Mouse (Mus musculus) intestine, embryonic 15.5 days (tissue): ENCODE results near the gene Sptb. TPM values are rescaled to one million over a fixed set of nuclear protein-coding genes. Genes with fewer than 3 reads are reported as not detected.
A peak's percentile ranks its signal among the peaks of the same experiment; 100 is the strongest.

Experiments used
- ATAC-seq: fragments of 200-750 bp; cut with Nextera tagmentation; 2 replicates; pipeline ENCODE4 v1.8.0; 2017; ENCODE audit warnings: moderate TSS enrichment, moderate library complexity
- H3K27ac ChIP-seq: fragments of 300-500 bp; sonication (generic); 2 replicates; pipeline ENCODE4 v1.5.1; 2015; ENCODE audit warnings: mild to moderate bottlenecking, inconsistent platforms
- H3K27me3 ChIP-seq: fragments of 300-500 bp; sonication (generic); replicated peaks from 2 replicates; pipeline ENCODE4 v1.6.1; 2015; ENCODE audit warnings: inconsistent platforms
- H3K36me3 ChIP-seq: fragments of 300-500 bp; sonication (generic); 2 replicates; pipeline ENCODE4 v1.6.1; 2015; ENCODE audit warnings: inconsistent platforms
- H3K4me1 ChIP-seq: fragments of 300-500 bp; sonication (generic); replicated peaks from 2 replicates; pipeline ENCODE4 v1.6.1; 2015; ENCODE audit warnings: inconsistent platforms
- H3K4me2 ChIP-seq: fragments of 300-500 bp; sonication (generic); replicated peaks from 2 replicates; pipeline ENCODE4 v1.6.1; 2015; ENCODE audit warnings: mild to moderate bottlenecking, inconsistent platforms
- H3K4me3 ChIP-seq: fragments of 300-500 bp; sonication (generic); replicated peaks from 2 replicates; pipeline ENCODE4 v1.5.1; 2015; ENCODE audit warnings: inconsistent platforms
- H3K9ac ChIP-seq: fragments of 300-500 bp; sonication (generic); 2 replicates; pipeline ENCODE4 v1.6.1; 2015; ENCODE audit warnings: inconsistent platforms
- H3K9me3 ChIP-seq: fragments of 300-500 bp; sonication (generic); 2 replicates; pipeline ENCODE4 v1.6.1; 2016; ENCODE audit warnings: inconsistent platforms
- WGBS: fragments of 180-500 bp; shearing (Covaris S2); methylation state at CpG from one replicate; pipeline ENCODE4 v1.1.7; 2015; 5-methylcytosine and 5-hydroxymethylcytosine counted together
- polyA plus RNA-seq: library from polyadenylated mRNA; unstranded; fragments of >200 nt; fragmentation: Nextera tagmentation; extraction: Ambion mirVana; gene quantifications from 2 replicates; pipeline ENCODE4 v1.2.1, GENCODE M21; 2015

Gene Sptb
- polyA plus RNA-seq, 1 experiment from 2014 or later: 1.3 TPM

- no peaks in the 10 kb centered on the region for H3K9me3 ChIP-seq
- no peak overlapping the region for H3K27ac ChIP-seq
- no peaks in the 10 kb centered on the region for H3K27me3 ChIP-seq
- H3K4me3 ChIP-seq: no peak overlapping the region
- no peak for ATAC-seq
- H3K9ac ChIP-seq: no peak overlapping the region
- 60% methylated on average over 5 of the region's 5 CpGs for WGBS
- no peak overlapping the region for H3K4me2 ChIP-seq
- H3K4me1 ChIP-seq: no peaks in the 10 kb centered on the region
- H3K36me3 ChIP-seq: no peaks in the 10 kb centered on the region
These were observed 90.5 kb downstream of the Sptb start for GRCm38 (mm10) chr12:76619847-76620246.

- Histone ChIP-seq H3K27ac (no peak overlapping the region), H3K4me1 (no peaks in the 10 kb centered on the region), H3K36me3 (no peaks in the 10 kb centered on the region), H3K9ac (no peak overlapping the region), H3K4me3 (no peak overlapping the region), H3K4me2 (no peak overlapping the region), H3K27me3 (no peaks in the 10 kb centered on the region), H3K9me3 (no peaks in the 10 kb centered on the region)
- ATAC-seq: no peak
- WGBS: 78% methylated on average over 4 of the region's 4 CpGs
These were observed 92.2 kb downstream of the Sptb start for GRCm38 (mm10) chr12:76618175-76618574.

- H3K27me3 ChIP-seq: no peaks in the 10 kb centered on the region
- H3K4me2 ChIP-seq: no peak overlapping the region
- H3K36me3 ChIP-seq: no peaks in the 10 kb centered on the region
- no peaks in the 10 kb centered on the region for H3K4me1 ChIP-seq
- H3K4me3 ChIP-seq: no peak overlapping the region
- H3K9me3 ChIP-seq: no peaks in the 10 kb centered on the region
- no peak overlapping the region for H3K27ac ChIP-seq
- WGBS: 80% methylated on average over 4 of the region's 4 CpGs
- H3K9ac ChIP-seq: no peak overlapping the region
- ATAC-seq: no peak
These were observed 94.8 kb downstream of the Sptb start for GRCm38 (mm10) chr12:76615580-76615937.

- 58% methylated on average over 12 of the region's 12 CpGs for whole genome bisulfite sequencing
- ATAC-seq: no peak
These were observed 95.3 kb downstream of the Sptb start for GRCm38 (mm10) chr12:76614868-76615579.

GRCm38 (mm10) chr12:76612621-76613020 is 97.7 kb downstream of the Sptb start:
- no peak overlapping the region for H3K27ac ChIP-seq
- H3K27me3 ChIP-seq: no peaks in the 10 kb centered on the region
- WGBS: 74% methylated on average over 12 of the region's 12 CpGs
- H3K9ac ChIP-seq: no peak overlapping the region
- no peak for ATAC-seq
- no peaks in the 10 kb centered on the region for H3K9me3 ChIP-seq
- no peaks in the 10 kb centered on the region for H3K4me1 ChIP-seq
- no peaks in the 10 kb centered on the region for H3K36me3 ChIP-seq
- H3K4me3 ChIP-seq: no peak overlapping the region
- H3K4me2 ChIP-seq: no peak overlapping the region

More at GRCm38 (mm10) chr12:76614868-76615579, 95.3 kb downstream of the Sptb start:
- Histone ChIP-seq H3K4me3 (no peak overlapping the region), H3K9ac (no peak overlapping the region), H3K36me3 (no peaks in the 10 kb centered on the region), H3K27me3 (no peaks in the 10 kb centered on the region), H3K4me2 (no peak overlapping the region), H3K4me1 (no peaks in the 10 kb centered on the region), H3K27ac (no peak overlapping the region), H3K9me3 (no peaks in the 10 kb centered on the region)

GRCm38 (mm10) chr12:76608997-76609565 is 101.3 kb downstream of the Sptb start:
- Histone ChIP-seq H3K9ac (no peak overlapping the region), H3K4me3 (no peak overlapping the region), H3K27me3 (no peaks in the 10 kb centered on the region), H3K9me3 (no peaks in the 10 kb centered on the region), H3K27ac (no peak overlapping the region), H3K4me1 (no peaks in the 10 kb centered on the region), H3K36me3 (no peaks in the 10 kb centered on the region), H3K4me2 (no peak overlapping the region)
- ATAC-seq: no peak
- 77% methylated on average over 15 of the region's 15 CpGs for WGBS

GRCm38 (mm10) chr12:76608241-76608640 is 102.1 kb downstream of the Sptb start:
- no peak for ATAC-seq
- H3K9me3 ChIP-seq: no peaks in the 10 kb centered on the region
- WGBS: 81% methylated on average over 11 of the region's 11 CpGs

GRCm38 (mm10) chr12:76605837-76606236 is 104.5 kb downstream of the Sptb start:
- no peak overlapping the region for H3K27ac ChIP-seq
- H3K27me3 ChIP-seq: no peaks in the 10 kb centered on the region
- H3K4me2 ChIP-seq: no peak overlapping the region
- H3K9ac ChIP-seq: no peak overlapping the region
- H3K4me3 ChIP-seq: no peak overlapping the region
- H3K9me3 ChIP-seq: no peaks in the 10 kb centered on the region
- WGBS: 70% methylated on average over 3 of the region's 3 CpGs
- H3K36me3 ChIP-seq: no peaks in the 10 kb centered on the region
- no peaks in the 10 kb centered on the region for H3K4me1 ChIP-seq
- ATAC-seq: no peak

More at GRCm38 (mm10) chr12:76608241-76608640, 102.1 kb downstream of the Sptb start:
- no peaks in the 10 kb centered on the region for H3K27me3 ChIP-seq
- H3K9ac ChIP-seq: no peak overlapping the region
- no peaks in the 10 kb centered on the region for H3K36me3 ChIP-seq
- H3K4me2 ChIP-seq: no peak overlapping the region
- H3K4me3 ChIP-seq: no peak overlapping the region
- no peaks in the 10 kb centered on the region for H3K4me1 ChIP-seq
- H3K27ac ChIP-seq: no peak overlapping the region

- H3K4me2 ChIP-seq: no peak overlapping the region
- no peaks in the 10 kb centered on the region for H3K9me3 ChIP-seq
- no peak for ATAC-seq
- no peak overlapping the region for H3K4me3 ChIP-seq
- WGBS: 73% methylated on average over 4 of the region's 4 CpGs
- H3K4me1 ChIP-seq: no peaks in the 10 kb centered on the region
- H3K36me3 ChIP-seq: no peaks in the 10 kb centered on the region
- no peak overlapping the region for H3K9ac ChIP-seq
- H3K27me3 ChIP-seq: no peaks in the 10 kb centered on the region
- H3K27ac ChIP-seq: no peak overlapping the region
These were observed 105.8 kb downstream of the Sptb start for GRCm38 (mm10) chr12:76604546-76604945.

- H3K27me3 ChIP-seq: no peaks in the 10 kb centered on the region
- no peak overlapping the region for H3K4me3 ChIP-seq
- H3K36me3 ChIP-seq: no peaks in the 10 kb centered on the region
- H3K9ac ChIP-seq: no peak overlapping the region
- no peak overlapping the region for H3K27ac ChIP-seq
- 75% methylated on average over 9 of the region's 9 CpGs for WGBS
- H3K9me3 ChIP-seq: no peaks in the 10 kb centered on the region
- no peaks in the 10 kb centered on the region for H3K4me1 ChIP-seq
- no peak overlapping the region for H3K4me2 ChIP-seq
- ATAC-seq: no peak
These were observed 106.6 kb downstream of the Sptb start for GRCm38 (mm10) chr12:76603779-76604178.

- Histone ChIP-seq H3K9me3 (no peaks in the 10 kb centered on the region), H3K4me3 (no peak overlapping the region), H3K27me3 (no peaks in the 10 kb centered on the region), H3K9ac (no peak overlapping the region), H3K4me2 (no peak overlapping the region), H3K36me3 (no peaks in the 10 kb centered on the region), H3K27ac (no peak overlapping the region), H3K4me1 (peaks cover 21% of the 10 kb centered on the region)
- 65% methylated on average over 24 of the region's 24 CpGs for WGBS
- 0 out of 2 replicates have a peak, but pooled peaks have one; percentile 12 for ATAC-seq
These were observed 112.0 kb downstream of the Sptb start for GRCm38 (mm10) chr12:76598196-76598928.

GRCm38 (mm10) chr12:76597577-76598100 is 112.7 kb downstream of the Sptb start:
- H3K4me3 ChIP-seq: no peak overlapping the region
- H3K27me3 ChIP-seq: no peaks in the 10 kb centered on the region
- H3K36me3 ChIP-seq: no peaks in the 10 kb centered on the region
- H3K27ac ChIP-seq: no peak overlapping the region
- peak; percentile 39; the same call in 1 of the 2 replicates for ATAC-seq
- H3K9me3 ChIP-seq: no peaks in the 10 kb centered on the region
- no peak overlapping the region for H3K9ac ChIP-seq
- WGBS: 68% methylated on average over 15 of the region's 15 CpGs
- H3K4me1 ChIP-seq: peaks cover 21% of the 10 kb centered on the region
- H3K4me2 ChIP-seq: no peak overlapping the region
